Mouse (Mus musculus) frontal cortex, postnatal 25 days (tissue): ENCODE measurements around the gene Ubr3.
A peak's percentile ranks its signal among the peaks of the same experiment; 100 is the strongest.

Experiments
- DNase-seq, 2 experiments: peaks; one replicate each; pipeline ENCODE4 v3.0.0; 2022; ENCODE audit warnings: low spot score in 2 of 2

The Ubr3 gene

GRCm38 (mm10) chr2:69897039-69897617, at the start of gene Ubr3:
TSS of gene Ubr3 (plus strand) at chr2:69897246.
- peak; percentile 85 to 94 for DNase-seq

- no peak for DNase-seq
Observed at GRCm38 (mm10) chr2:69849215-69849614, 47.8 kb upstream of the Ubr3 start.

GRCm38 (mm10) chr2:69851427-69852058, 45.5 kb upstream of the Ubr3 start:
- DNase-seq = no peak

- DNase-seq = no peak
Observed at GRCm38 (mm10) chr2:69856392-69856791, 40.7 kb upstream of the Ubr3 start.

GRCm38 (mm10) chr2:69857882-69858281, 39.2 kb upstream of the Ubr3 start:
- no peak for DNase-seq

- no peak for DNase-seq
Observed at GRCm38 (mm10) chr2:69860972-69861452, 36.0 kb upstream of the Ubr3 start.

GRCm38 (mm10) chr2:69861485-69862091, 35.5 kb upstream of the Ubr3 start, which contains the start of gene Ssb:
TSS of gene Ssb (plus strand) at chr2:69861562.
- peak; percentile 80 to 88 for DNase-seq

GRCm38 (mm10) chr2:69862117-69862657, 34.9 kb upstream of the Ubr3 start:
- no peak for DNase-seq

GRCm38 (mm10) chr2:69883990-69884391, 13.1 kb upstream of the Ubr3 start:
- DNase-seq = no peak

- no peak for DNase-seq
Observed at GRCm38 (mm10) chr2:69884581-69884980, 12.5 kb upstream of the Ubr3 start.

- no peak for DNase-seq
Observed at GRCm38 (mm10) chr2:69885050-69885449, 12.0 kb upstream of the Ubr3 start.

GRCm38 (mm10) chr2:69885451-69886305, 11.4 kb upstream of the Ubr3 start, which contains the start of gene Mettl5:
TSS of gene Mettl5 (minus strand) at chr2:69885615.
- peak; percentile 76 to 81 for DNase-seq

- DNase-seq = no peak
Observed at GRCm38 (mm10) chr2:69888957-69889356, 8.1 kb upstream of the Ubr3 start.

GRCm38 (mm10) chr2:69890843-69891242, 6.2 kb upstream of the Ubr3 start:
- no peak for DNase-seq

GRCm38 (mm10) chr2:69893145-69893544, 3.9 kb upstream of the Ubr3 start:
- no peak for DNase-seq

- DNase-seq = no peak
Observed at GRCm38 (mm10) chr2:69893891-69894290, 3.2 kb upstream of the Ubr3 start.

GRCm38 (mm10) chr2:69895502-69896223, 1.4 kb upstream of the Ubr3 start:
- DNase-seq = no peak

- DNase-seq = no peak
Observed at GRCm38 (mm10) chr2:69896224-69896581, 843 bp upstream of the Ubr3 start.

GRCm38 (mm10) chr2:69897618-69898575, 851 bp downstream of the Ubr3 start:
- peak; percentile 16 to 17 for DNase-seq

- no peak for DNase-seq
Observed at GRCm38 (mm10) chr2:69903541-69903940, 6.5 kb downstream of the Ubr3 start.
